Mouse (Mus musculus) NIH3T3 (cell line): ENCODE results near the gene Zscan12.
"Not testable (repeated sequence)": the region's sequence is repeated elsewhere in the genome, so short reads cannot be mapped to it uniquely, and the experiment has no call there.

Experiments used
- DNase-seq: peaks from one replicate; pipeline ENCODE4 v3.0.0-alpha.2; 2012; ENCODE audit warnings: low read depth

The Zscan12 gene

DNA sequence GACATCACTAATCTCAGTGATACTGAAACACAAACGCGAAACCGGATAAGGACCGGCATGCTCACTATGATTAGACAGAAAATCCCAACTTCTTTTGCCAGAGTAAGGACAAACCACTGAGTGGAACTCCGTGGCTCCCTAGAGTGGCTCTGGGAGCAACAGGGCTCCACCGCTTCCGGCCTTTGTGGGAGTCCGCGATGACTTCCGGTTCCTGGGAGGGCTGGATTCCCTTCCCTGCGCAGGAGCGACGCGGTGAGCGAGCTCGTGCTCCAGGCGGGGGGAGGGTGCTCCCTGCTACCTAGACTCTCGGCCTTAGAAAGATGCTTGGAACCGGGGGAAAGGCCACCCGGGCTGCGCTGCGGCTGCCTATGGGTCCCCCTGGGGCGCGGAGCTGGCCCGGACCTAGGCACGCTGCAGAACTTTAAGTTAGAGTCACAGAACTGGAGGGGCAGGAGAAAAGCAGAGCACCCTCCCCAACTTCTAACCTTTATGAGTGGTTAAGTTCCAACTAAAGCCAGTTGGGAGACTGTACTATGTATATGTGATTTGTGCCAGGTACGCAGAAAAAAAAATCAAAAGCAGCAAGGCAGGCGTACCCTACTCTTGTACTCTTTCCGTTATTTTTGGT, at the start of gene Zscan12:
Zscan12 (plus strand) TSS at position 200 of the 628 bp plus-strand sequence.
- peak; percentile 94 for DNase-seq

DNA sequence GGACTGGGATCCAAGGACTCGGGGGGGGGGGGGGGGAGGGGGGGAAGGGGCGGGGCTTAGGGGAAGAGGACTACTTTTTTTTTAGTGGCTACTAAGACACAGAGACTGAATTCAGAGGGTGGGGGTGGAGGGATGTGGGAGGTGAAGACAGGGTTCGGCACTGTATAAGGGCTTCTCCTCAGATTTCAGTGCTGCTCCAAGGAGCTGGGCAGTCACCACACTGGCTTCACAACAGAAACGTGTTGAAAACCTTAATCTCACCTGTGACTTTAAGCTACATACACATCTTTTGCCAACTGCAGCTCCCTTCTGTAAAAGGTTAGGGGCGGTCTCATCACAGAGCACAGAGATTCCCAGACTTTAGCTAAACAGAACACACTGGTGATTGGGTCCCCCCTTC, 49.8 kb upstream of the Zscan12 start:
- DNase-seq, result no peak

DNA sequence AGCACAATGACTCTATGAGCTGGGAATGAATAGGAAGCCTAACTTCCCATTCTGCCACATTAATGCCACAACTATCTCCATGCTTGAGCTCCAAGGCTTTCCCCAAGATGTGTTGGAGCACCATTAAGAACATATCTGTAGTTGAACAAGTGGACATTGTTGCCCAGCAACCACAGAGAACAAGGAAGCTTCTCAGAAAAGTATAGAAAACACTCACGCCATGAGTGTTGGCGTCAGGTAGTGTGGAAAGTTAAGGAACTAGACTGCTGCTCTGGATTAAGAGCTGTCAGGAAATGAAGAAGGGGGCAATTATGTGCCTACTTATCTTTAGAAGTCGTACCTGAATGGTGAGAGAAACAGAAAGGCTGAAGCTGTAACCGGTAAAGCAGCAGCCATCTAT, 48.7 kb upstream of the Zscan12 start:
- DNase-seq, result no peak

DNA sequence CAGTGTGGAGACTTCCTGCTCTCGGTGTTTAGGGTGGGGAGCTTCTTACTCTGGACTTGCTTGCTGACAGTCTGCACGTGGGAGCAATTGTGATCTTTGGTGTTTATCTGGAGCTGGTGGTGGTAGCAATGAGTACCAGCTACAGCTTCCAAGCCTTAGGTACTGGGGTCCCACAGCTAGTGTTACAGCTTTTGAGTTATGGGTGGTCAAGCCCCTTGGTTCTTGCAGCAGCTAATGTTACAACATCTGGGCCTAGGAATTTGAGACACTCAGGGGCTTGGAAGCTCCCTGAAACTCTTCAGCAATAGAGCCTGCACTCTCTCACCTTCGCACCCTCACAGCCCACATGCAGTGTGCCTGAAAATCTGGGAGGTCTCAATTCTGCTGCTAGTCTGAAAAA, 42.4 kb upstream of the Zscan12 start:
- DNase-seq, result no peak

DNA sequence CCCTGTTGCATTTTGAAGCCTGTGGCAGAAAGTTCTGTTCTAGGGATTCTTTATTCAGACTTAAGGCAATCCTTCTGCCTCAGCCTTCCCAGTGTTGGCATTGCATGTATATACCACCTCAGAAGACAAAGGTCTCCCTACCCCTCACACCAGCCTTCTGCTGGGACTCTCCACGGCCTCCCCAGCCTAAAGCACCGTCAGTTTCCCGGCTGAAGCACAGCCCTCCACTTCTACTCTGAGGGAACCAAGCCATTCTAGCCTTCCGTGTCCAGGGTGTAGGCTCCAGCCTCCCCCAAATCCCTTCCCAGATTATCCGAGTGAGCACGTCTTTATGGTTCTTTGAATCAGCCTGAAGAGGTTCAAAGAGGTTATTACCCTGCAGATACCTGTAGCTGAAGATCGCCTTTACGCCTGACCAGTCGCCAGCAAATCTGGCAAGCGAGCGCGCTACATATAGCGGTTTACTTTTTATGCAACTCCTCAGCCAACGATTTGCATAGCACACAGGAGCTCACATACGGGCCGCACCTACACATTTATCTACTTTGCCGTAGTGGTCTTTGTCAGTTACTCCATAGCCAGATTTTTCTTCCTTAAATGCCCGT, 40.6 kb upstream of the Zscan12 start:
- DNase-seq, result no peak

DNA sequence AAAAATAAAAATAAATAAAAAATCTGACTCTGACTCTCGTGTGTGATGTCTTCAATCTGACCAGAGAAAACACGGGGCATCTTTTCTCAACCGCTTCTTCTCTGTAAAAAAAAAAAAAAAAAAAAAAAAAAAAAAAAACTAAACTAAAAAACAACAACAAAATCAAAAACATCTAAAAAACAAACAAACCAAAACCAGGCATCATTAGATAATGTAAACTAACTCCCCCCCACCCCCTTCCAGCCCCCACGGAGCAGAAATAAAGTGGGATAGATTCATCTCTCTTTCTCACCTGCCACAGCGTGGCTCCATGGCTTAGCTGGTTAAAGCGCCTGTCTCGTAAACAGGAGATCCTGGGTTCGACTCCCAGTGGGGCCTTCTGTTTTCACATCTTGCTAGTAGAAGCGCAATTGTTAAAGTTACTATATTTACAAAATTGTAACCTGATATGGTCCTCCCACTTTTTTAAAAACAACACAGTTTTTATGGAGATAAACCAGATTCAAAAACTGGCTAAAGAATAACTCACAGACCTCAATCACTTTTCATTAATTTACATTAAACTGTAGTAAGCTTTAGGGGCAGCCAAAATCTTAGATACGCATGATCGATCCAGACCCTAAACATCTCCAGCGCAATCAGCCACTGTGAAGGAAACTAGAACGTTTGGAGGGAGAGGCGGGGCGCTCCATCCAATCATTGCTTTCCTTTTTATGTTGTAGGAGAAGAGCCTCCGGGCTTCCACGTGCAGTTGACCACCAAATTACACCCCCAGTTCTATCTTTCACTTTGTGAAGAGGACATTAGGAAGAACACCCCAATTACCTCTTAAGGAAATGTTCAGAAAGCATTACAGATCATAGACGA, 39.9 kb upstream of the Zscan12 start:
- DNase-seq, result peak; percentile 2

DNA sequence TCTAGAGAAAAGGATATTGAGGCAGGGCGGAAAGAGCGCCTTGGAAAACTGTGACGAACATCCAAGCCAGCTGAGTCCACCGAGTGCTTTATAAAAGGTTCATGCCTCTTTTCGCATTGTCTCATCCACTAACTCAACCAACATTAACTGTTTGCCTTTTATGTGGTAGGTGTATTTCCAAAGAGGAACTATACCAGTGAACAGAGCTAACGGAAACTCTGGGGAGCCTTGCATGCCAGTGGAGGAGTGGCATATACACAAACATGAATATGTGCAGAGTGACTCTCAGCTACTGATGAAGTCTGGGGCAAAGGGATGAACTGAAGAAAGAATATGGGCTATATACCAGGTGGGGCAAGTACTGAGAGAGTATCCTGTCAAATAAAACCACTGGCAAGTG, 39.2 kb upstream of the Zscan12 start:
- no peak for DNase-seq

DNA sequence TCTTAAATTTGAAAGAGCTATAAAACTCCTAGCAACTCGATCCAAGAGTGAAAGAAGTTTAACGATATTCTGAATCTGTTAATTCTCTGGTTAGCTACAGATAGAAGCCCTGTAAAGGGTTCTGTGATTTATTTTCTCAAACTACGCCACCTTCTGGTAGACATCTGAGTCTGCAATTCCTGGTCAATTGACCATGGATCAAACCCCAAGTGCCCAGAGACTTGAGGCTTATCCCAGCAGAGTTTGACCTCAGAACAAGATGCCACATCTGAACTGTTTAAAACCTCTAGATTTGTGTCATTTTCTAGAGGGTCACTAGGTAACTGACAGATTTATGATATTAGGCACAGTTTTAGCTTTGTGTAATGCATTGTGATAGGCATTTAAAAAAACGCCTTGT, 36.4 kb upstream of the Zscan12 start:
- DNase-seq, result peak; percentile 59

DNA sequence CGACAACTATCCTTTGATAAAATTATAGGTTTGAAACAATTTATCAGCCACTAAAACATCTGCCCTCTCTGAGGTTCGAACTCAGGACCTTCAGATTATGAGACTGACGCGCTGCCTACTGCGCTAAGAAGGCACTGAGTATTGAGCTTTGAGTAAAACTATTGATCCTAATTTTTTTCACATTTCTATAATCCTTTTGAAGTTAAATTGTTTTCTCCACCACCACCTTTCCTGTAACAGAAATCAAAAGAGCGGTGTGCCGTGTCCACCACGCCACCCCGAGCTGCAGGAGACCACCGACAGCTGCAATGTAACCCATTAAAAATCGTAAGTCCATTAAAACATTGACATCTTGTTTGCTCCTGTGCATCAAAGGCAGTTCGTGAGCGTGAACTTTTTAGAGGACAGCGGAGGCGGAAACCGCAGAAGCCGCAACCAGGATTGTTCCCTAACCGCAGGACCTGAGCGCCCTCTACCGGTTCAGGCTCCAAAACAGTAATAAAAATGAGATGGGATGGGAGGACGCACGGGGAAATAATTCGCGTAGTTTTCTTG, 35.9 kb upstream of the Zscan12 start:
- peak; percentile 86 for DNase-seq

DNA sequence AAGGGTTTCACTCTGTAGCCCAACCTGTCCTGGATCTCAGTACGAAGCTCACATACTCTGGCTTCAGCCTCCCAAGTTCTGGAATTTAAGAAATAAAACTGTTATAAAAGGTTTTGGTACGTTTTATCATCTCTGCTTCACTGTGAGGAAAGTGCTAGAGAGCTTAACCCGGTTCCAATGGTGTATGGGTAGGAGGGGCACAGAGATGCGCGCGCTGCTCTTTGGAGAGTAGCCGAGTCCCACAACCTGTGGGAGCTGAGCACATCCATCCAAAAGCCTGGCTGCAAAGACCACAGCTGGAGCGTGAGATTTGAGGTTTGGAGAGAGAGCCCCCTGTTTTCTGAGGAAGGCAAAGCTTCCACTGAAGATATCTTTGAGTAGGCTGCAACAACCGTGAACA, 35.2 kb upstream of the Zscan12 start:
- DNase-seq, result peak; percentile 35

DNA sequence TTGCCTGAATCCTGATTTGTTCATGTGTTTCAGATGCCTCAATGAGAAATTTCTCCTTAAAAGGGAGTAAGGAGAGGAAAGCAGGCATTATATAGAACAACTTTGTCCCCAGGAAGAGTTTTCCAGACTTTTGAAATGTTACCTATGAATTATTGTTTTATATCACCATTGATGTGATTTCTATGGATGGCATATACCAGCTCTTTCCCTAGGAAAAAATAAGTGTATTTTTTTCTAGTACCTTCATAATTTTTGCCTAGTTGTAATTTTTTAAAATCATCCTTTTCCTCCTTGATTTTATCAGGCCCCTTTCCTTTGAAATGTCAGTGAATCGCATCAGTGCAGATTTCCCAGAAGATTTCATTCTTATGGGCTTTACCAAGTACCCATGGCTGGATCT, 16.0 kb upstream of the Zscan12 start, which contains the start of gene Olfr1367:
Olfr1367 (plus strand) TSS at position 301 of the 400 bp plus-strand sequence.
- no peak for DNase-seq

DNA sequence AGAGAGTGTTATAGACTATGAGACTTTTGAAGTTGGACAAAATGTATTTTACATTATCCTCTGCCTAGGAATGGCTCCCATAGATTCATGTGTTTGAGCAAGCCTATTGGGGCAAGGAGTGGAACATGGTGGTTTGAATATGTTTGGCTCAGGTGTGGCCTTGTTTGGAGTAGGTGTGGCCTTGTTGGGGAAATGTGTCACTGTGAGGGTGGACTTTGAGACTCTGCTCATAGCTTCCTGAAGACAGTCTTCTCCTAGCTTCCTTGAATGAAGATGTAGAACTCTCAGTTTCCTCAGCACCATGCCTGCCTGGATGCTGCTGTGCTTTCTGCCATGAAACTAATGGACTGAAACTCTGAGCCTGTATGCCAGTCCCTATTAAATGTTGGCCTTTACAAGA, 12.0 kb upstream of the Zscan12 start:
- no peak for DNase-seq

DNA sequence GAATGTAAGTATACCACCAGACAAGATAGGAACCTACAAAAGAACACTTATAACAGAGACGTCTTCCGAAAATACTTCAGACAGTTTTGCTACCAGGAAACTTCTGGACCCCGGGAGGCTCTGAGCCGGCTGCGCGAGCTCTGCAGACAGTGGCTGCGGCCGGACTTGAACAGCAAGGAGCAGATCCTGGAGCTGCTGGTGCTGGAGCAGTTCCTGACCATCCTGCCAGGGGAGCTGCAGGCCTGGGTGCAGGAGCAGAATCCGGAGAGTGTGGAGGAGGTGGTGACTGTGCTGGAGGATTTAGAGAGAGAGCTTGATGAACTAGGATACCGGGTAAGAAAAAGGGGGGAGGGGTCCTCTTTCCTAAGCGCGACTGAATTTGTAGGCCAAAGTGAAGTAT, 1.1 kb downstream of the Zscan12 start:
- peak; percentile 52 for DNase-seq

DNA sequence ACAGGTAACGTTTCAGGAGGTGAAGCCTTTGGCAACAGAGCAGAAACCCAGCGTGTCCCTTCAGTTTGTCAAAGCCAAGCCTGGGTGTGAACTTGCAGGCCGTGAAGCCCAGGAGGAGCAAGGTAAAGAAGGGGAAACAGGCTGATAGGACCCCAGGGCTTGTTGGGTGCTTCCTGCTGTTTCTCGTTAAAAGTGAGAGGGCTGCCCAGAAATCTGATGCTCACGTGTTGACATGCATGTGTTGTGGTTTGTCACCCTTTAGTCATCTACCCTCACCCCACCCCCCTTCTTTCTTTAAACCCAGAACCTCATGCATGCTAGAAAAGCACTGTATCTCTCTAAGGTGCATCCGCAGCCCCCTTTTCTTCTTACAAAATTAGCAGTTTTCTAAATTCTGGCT, 4.0 kb downstream of the Zscan12 start:
- peak; percentile 5 for DNase-seq

DNA sequence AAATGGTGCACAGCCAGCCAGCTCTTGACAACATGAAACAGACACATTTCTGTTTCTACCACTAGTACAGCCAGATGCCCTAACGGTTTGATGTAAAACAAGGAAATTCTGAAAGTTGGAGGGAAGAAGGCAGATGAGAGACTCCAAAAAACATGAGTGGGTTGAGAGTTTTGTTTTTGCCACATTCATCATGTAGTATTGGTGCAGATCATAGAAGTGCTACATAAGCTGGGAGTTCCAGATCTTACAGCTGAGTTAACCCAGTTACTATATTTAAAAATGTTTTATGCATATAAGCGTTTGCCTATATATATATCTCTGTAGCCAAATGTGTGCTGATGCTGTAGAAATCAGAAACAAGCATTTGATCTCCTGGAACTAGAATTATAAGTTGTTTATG, 10.1 kb downstream of the Zscan12 start:
- DNase-seq, result no peak

DNA sequence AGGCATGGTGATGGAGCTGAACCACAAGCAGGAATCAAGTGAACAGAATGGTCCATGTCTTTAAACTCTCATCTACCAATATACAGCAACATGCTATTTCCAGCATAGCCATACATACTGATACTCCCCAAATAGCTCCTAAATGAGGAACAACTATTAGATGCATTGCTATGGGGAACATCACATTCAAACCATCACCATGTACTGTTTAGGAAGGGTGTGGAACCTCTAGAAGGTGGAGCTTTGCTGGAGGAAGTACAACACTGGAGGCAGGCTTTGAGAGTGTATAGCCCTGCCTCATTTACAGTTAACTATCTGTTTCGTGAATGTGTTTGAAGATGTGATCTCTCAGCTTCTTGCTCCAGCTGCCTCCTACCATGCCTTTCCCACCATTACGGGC, 15.2 kb downstream of the Zscan12 start:
- no peak for DNase-seq

DNA sequence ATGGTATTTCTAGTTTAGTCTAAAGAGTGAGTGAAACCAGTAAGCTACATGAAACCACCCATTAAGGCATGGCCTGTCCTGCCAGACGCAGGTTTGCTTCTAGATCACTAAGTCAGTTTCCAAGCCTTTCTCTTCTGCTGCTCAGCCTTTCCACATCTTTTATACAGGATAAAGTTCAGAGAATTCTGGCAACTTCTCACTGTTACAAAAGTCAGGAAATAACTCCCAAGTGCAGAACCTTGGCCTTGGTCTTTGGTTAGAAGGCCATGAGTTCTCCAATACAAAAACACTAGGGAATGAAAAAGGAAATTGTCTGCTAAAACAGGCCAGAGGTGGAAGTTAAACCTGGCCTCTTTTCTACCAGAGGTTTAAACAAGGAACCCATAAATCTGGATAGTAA, 32.6 kb downstream of the Zscan12 start:
- DNase-seq, result no peak

DNA sequence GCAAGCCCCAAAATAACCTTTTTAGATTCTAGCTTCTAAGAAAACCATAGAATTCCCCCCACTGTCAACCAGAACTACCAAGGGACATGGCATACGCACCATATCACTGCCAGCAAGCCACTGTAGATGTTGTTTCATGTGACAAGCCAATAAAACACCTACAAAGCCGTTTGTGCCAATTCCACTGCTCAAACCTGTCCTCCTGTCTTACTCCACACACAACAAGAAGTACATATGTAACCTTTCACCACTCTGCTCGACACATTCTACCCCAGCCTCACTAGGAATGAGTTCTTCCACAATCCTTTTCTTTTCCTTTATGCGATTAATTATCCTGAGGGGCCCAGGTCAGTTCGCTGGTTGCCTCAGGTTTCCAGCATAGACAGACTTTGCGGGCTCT, 33.0 kb downstream of the Zscan12 start:
- no peak for DNase-seq

DNA sequence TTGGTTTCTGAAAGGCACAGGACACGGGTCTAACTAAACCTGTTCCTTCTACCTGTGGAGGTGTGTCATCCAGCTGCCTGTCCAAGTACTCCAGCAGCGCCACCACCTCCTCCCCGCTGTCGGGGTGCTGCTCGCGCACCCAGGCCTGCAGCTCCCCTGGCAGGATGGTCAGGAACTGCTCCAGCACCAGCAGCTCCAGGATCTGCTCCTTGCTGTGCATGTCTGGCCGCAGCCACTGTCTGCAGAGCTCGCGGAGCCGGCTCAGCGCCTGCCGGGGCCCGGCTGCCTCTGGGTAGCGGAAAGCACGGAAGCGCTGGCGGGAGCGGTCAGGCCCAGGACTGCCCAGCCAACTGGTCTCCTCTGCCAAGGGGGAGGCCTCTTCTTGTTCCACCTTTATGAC, 33.4 kb downstream of the Zscan12 start:
- DNase-seq, result not testable (repeated sequence)

DNA sequence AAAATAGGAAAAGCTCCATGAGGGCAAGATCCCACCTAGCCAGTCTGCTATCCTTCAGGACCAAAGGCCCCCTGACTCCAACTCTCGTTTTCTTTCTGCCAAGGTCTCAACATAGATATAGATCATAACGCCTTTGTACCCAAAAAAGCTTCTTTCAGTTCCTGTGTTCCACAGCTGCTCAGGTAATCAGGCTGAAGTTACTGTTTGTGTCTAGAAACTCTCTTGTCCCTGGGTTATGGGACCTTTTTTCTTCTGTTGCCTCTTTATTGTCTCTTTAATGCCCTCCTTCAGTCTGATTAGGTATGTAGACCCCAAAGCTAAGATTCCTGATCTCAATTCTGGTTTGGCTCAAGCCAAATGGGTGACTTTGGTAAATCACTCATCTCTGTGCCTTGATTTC, 34.9 kb downstream of the Zscan12 start:
- no peak for DNase-seq

DNA sequence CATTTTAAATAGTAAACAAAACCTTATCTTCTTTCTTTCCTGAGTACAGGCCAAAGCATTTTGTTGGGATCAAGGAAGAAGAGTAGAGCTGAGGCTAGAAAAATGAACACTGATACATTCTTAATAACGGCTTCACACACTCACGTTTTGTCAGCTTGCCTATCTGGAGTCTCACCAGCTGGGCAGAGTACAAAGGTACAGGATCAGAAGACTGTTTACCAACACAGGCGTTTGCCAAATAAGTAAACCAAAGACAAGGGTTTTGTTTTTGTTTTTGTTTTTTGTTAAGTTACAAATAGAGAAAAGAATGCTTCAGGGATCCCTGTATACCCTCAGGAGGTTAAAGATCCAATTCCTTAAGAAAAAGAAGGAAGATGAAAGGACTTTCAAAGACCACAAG, 38.5 kb downstream of the Zscan12 start:
- no peak for DNase-seq

DNA sequence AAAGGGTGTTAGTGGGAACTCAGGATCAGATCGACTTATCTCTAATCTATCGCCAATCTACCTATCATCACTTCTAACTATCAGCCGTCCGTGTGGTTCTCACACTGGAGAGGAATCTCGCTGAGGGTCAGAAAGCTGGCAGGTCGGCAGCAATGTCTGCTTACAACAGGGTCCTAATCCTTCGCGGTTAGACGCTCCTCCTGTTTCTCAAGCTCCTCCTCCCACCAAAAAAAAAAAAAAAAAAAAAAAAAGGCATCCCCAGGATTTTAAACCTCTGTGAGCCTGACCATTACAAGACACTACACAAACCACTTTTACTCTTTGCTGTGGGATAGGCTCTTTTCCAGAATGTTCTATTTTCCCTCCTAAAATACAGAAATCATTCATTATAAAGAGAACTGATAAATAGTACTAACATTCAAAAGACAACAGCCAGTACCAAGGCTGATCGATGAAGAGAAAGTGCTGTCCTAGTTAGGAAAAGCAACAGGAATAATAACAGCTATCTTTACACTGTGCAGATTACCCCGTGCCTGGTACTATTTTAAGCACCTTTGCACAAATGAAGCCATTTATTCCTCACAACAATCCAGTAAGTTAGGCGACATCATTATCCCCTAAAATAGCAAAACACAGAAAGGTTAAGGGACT, 39.1 kb downstream of the Zscan12 start:
- peak; percentile 46 for DNase-seq
